8 mouse cellular contexts compared by ENCODE assay signal in the genomic region with DNA sequence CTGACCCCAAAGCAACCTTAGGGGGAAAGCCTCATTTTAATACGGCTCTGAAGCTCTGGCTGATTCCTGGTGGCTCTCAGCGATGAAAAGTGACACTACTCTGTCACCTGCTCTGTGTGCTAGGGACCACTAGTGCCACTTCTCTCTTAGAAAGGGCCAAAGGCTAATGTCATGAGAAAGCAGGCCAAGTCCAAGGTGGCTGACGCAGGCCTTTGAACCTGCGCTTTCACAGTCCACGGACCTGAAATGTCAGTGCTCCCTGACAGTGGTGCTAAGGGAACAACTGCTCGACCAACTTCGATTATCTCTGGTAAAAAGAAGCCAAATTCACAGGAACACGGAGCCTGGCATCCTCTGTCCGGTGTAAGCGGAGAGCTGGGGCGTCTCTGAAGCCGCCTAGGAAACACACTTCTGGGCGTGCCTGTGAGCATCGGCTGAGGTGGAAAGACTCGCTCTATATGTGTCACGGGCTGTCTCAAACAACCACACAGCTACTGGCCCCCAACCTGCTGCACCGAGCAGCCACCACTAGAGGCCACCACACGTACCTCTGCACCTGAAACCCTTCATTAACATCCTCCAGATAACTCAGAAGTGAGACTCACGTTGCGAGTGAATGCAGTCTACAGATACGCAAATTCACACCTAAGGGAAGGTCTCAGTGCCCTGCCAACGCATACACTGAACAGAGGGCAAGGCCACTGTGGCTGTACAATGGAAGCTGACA.
DNase-seq lines count a peak whose midpoint lies in the region; ATAC-seq and TF ChIP-seq lines count a peak whose summit lies in the region.

No protein-coding gene starts in this region.

- WGBS in heart, postnatal 0 days, result 65% methylated on average over 22 of the region's 22 CpGs
- WGBS in midbrain, embryonic 12.5 days, result 76% methylated on average over 22 of the region's 22 CpGs

- peak; percentile 82 for ATAC-seq in frontal cortex, adult (ENCODE audit: low TSS enrichment)
- peak; percentile 57; the same call in 1 of the 2 replicates for ATAC-seq in heart, postnatal 0 days (ENCODE audit: insufficient read depth, low read depth)
- ATAC-seq in midbrain, embryonic 12.5 days (ENCODE audit: low FRiP score, low read depth), result 0 out of 2 replicates have a peak, but pooled peaks have one; percentile 10

- H3K9ac ChIP-seq in MEL (ENCODE audit: control insufficient read depth, low read depth, low read length, poor library complexity, severe bottlenecking), result no peak overlapping the region
- no peak overlapping the region for H3K9ac ChIP-seq in heart, postnatal 0 days (replicated peaks; ENCODE audit: low read depth, low read length)
- no peak overlapping the region for H3K9ac ChIP-seq in midbrain, embryonic 12.5 days (replicated peaks)

- H3K4me1 ChIP-seq in MEL (ENCODE audit: control insufficient read depth in 1 of 2, insufficient read depth in 2 of 2, low read length in 2 of 2), result peaks cover 4 to 7% of the 10 kb centered on the region in 2 experiments; a peak in 3 of 4 replicates
- no peaks in the 10 kb centered on the region for H3K4me1 ChIP-seq in heart, postnatal 0 days (ENCODE audit: control insufficient read depth, insufficient read depth)
- H3K4me1 ChIP-seq in midbrain, embryonic 12.5 days, result peaks cover 24% of the 10 kb centered on the region

- H3K79me2 ChIP-seq in MEL (ENCODE audit: control insufficient read depth, insufficient read depth, low read length, poor library complexity), result no peaks in the 10 kb centered on the region

- no peak; a peak in 1 of 4 replicates for TF ChIP-seq EP300 in MEL (IDR thresholded peaks at IDR 0.05; ENCODE audit: low read depth in 1 of 2, low read length in 2 of 2)
- TF ChIP-seq EP300 in heart, postnatal 0 days (IDR thresholded peaks at IDR 0.05; ENCODE audit: low read depth), result no peak

- intact Hi-C loops in left cerebral cortex, postnatal 14 days (cut with DNase I), result loop anchor here (5.0 to 10.0 kb wide), 6 partner anchors 149 to 893 kb away; no protein-coding TSS in a partner anchor

- DNase-seq in frontal cortex, postnatal 10 days (ENCODE audit: low spot score in 2 of 2), result no peak
- DNase-seq in MEL (ENCODE audit: low read depth, low spot score), result peak; percentile 68
- peak; percentile 65 to 67 for DNase-seq in cerebellum, postnatal 36 days
- no peak for DNase-seq in heart, postnatal 0 days (ENCODE audit: low spot score)
- DNase-seq in left cerebral cortex, postnatal 14 days (ENCODE audit: low spot score in 2 of 2), result peak; percentile 54 to 65
- DNase-seq in testis, postnatal 10 days (ENCODE audit: low spot score), result peak; percentile 59

- TF ChIP-seq POLR2A in MEL (IDR thresholded peaks at IDR 0.05; ENCODE audit: control insufficient read depth in 1 of 2, insufficient read depth in 1 of 2, low read depth in 1 of 2, low read length in 2 of 2, poor library complexity in 1 of 2), result no peak

- no peaks in the 10 kb centered on the region for H3K27me3 ChIP-seq in MEL (ENCODE audit: control insufficient read depth in 1 of 2, insufficient read depth in 2 of 2, low read length in 2 of 2)
- H3K27me3 ChIP-seq in heart, postnatal 0 days (ENCODE audit: control insufficient read depth, insufficient read depth, low read length), result no peaks in the 10 kb centered on the region; the same call in 1 of the 2 replicates
- H3K27me3 ChIP-seq in midbrain, embryonic 12.5 days, result no peaks in the 10 kb centered on the region

- peak; percentile 87 for TF ChIP-seq RAD21 in MEL (IDR thresholded peaks at IDR 0.05; ENCODE audit: low read depth, low read length)

- H3K36me3 ChIP-seq in MEL (ENCODE audit: control insufficient read depth in 1 of 2, insufficient read depth in 2 of 2, low read length in 2 of 2), result peaks cover 0 to 3% of the 10 kb centered on the region in 2 experiments; a peak in 2 of 4 replicates
- no peaks in the 10 kb centered on the region for H3K36me3 ChIP-seq in heart, postnatal 0 days (replicated peaks; ENCODE audit: control insufficient read depth, insufficient read depth, low read length)
- H3K36me3 ChIP-seq in midbrain, embryonic 12.5 days, result no peaks in the 10 kb centered on the region

- peak; percentile 64 to 89 (median 87) for TF ChIP-seq CTCF in MEL (IDR thresholded peaks at IDR 0.05 in 2 of 3, conservative IDR thresholded peaks at IDR 0.05 in 1 of 3; ENCODE audit: control insufficient read depth in 1 of 3, insufficient read depth in 1 of 3, low read depth in 2 of 3, low read length in 3 of 3, poor library complexity in 1 of 3, severe bottlenecking in 1 of 3)
- TF ChIP-seq CTCF in heart, postnatal 0 days (IDR thresholded peaks at IDR 0.05; ENCODE audit: low read depth), result peak; percentile 67

- no peak overlapping the region for H3K27ac ChIP-seq in MEL (ENCODE audit: control insufficient read depth, low read depth, low read length)
- no peak overlapping the region for H3K27ac ChIP-seq in heart, postnatal 0 days (ENCODE audit: low read depth)
- no peak overlapping the region for H3K27ac ChIP-seq in midbrain, embryonic 12.5 days (replicated peaks)

- no peaks in the 10 kb centered on the region for H3K9me3 ChIP-seq in MEL (replicated peaks; ENCODE audit: insufficient read depth, low read length)
- no peaks in the 10 kb centered on the region for H3K9me3 ChIP-seq in heart, postnatal 0 days (replicated peaks; ENCODE audit: control insufficient read depth, low read length)
- no peaks in the 10 kb centered on the region for H3K9me3 ChIP-seq in midbrain, embryonic 12.5 days

- H3K4me3 ChIP-seq in MEL (ENCODE audit: control insufficient read depth in 1 of 2, insufficient read depth in 1 of 2, low read depth in 2 of 2, low read length in 2 of 2), result no peak overlapping the region
- H3K4me3 ChIP-seq in heart, postnatal 0 days (ENCODE audit: low read depth, low read length), result no peak overlapping the region
- H3K4me3 ChIP-seq in midbrain, embryonic 12.5 days, result no peak overlapping the region

- H3K4me2 ChIP-seq in heart, postnatal 0 days (ENCODE audit: low read depth, low read length), result no peak overlapping the region
- H3K4me2 ChIP-seq in midbrain, embryonic 12.5 days (replicated peaks), result no peak overlapping the region

TF ChIP-seq in MEL, 35 proteins besides CTCF, POLR2A, EP300 and RAD21:
- TF ChIP-seq MAFK (IDR thresholded peaks at IDR 0.05; ENCODE audit: borderline replicate concordance, low read depth, low read length), result no peak
- peak; percentile 34; the same call in 1 of the 2 replicates for TF ChIP-seq SIN3A (IDR thresholded peaks at IDR 0.05; ENCODE audit: low read length)
- no peak for TF ChIP-seq E2F4 (IDR thresholded peaks at IDR 0.05; ENCODE audit: borderline replicate concordance, low read depth, low read length)
- TF ChIP-seq TCF12 (IDR thresholded peaks at IDR 0.05; ENCODE audit: low read depth, low read length), result 0 out of 2 replicates have a peak, but pooled peaks have one; percentile 19
- no peak for TF ChIP-seq ZNF384 (IDR thresholded peaks at IDR 0.05; ENCODE audit: low read depth, low read length)
- 0 out of 2 replicates have a peak, but pooled peaks have one; percentile 31 for TF ChIP-seq BHLHE40 (IDR thresholded peaks at IDR 0.05; ENCODE audit: borderline replicate concordance, low read depth, low read length)
- no peak for TF ChIP-seq TBP (IDR thresholded peaks at IDR 0.05; ENCODE audit: low read depth, low read length)
- TF ChIP-seq ZC3H11A (IDR thresholded peaks at IDR 0.05; ENCODE audit: low read depth, low read length), result peak; percentile 87
- no peak for TF ChIP-seq USF2 (IDR thresholded peaks at IDR 0.05; ENCODE audit: borderline replicate concordance in 1 of 2, insufficient read depth in 1 of 2, low read depth in 1 of 2, low read length in 2 of 2)
- no peak for TF ChIP-seq NELFE (IDR thresholded peaks at IDR 0.05; ENCODE audit: low read depth, low read length)
- peak; percentile 94 for TF ChIP-seq SMC3 (IDR thresholded peaks at IDR 0.05; ENCODE audit: low read depth, low read length)
- no peak for TF ChIP-seq CHD1 (IDR thresholded peaks at IDR 0.05; ENCODE audit: low read depth, low read length)
- TF ChIP-seq MAZ (IDR thresholded peaks at IDR 0.05; ENCODE audit: low read depth, low read length), result peak; percentile 82
- TF ChIP-seq JUND (IDR thresholded peaks at IDR 0.05; ENCODE audit: low read depth, low read length), result no peak

Comparison
In these comparisons a context has a peak if more than half of its experiments do, and no peak if none do; other contexts are left out.
1. ATAC-seq: peak in every context shown above with its lines; median percentile 82 in frontal cortex, adult; 57 in heart, postnatal 0 days; 10 in midbrain, embryonic 12.5 days.
2. DNase-seq: peak in MEL (single experiment), cerebellum, postnatal 36 days (2 of 2), left cerebral cortex, postnatal 14 days (2 of 2) and testis, postnatal 10 days (single experiment); none in frontal cortex, postnatal 10 days (0 of 2) and heart, postnatal 0 days (single experiment).